7 mouse cellular contexts compared by ENCODE assay signal in the genomic region with DNA sequence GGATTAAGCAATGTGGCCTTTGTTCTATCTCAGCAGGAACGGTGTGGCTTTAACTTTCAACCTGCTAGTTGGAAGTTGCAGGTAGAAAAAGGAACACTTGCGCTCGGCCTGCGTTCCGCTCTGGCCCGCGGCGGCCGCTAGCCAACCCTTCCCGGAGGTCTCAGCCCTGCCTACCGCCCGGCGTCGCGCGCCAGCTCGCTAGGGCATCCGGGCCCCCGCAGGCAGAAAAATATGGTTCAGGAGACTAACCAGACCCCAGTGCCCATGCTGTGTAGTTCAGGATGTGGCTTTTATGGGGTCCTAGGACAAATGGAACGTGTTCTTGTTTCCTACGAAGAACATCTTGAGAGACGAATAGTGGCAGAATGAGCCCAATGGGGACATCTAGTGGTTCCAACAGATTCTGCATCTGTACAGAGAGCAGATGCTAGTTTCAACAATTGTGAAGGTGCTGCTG. TPM values are rescaled to one million over a fixed set of nuclear protein-coding genes. Genes with fewer than 3 reads are reported as not detected.
DNase-seq lines count a peak whose midpoint lies in the region; ATAC-seq and TF ChIP-seq lines count a peak whose summit lies in the region.

No protein-coding gene starts in this region.

- H3K4me2 ChIP-seq in forebrain, postnatal 0 days (ENCODE audit: low read depth), result peak overlapping the region; percentile 84
- H3K4me2 ChIP-seq in hindbrain, postnatal 0 days (ENCODE audit: low read depth, low read length), result peak overlapping the region; percentile 85

- ATAC-seq in forebrain, postnatal 0 days, result peak; percentile 94
- ATAC-seq in hindbrain, postnatal 0 days, result peak; percentile 88

- H3K36me3 ChIP-seq in forebrain, postnatal 0 days (ENCODE audit: insufficient read depth), result no peaks in the 10 kb centered on the region
- H3K36me3 ChIP-seq in hindbrain, postnatal 0 days (ENCODE audit: insufficient read depth, low read length), result no peaks in the 10 kb centered on the region

- WGBS in forebrain, postnatal 0 days, result under 1% methylated on average over 22 of the region's 22 CpGs
- WGBS in hindbrain, postnatal 0 days, result under 1% methylated on average over 22 of the region's 22 CpGs

- no peaks in the 10 kb centered on the region for H3K9me3 ChIP-seq in forebrain, postnatal 0 days (ENCODE audit: low read length)
- H3K9me3 ChIP-seq in hindbrain, postnatal 0 days (ENCODE audit: low read length), result no peaks in the 10 kb centered on the region

- peak; percentile 93 for DNase-seq in R1 (ENCODE audit: low read depth, low spot score)
- DNase-seq in cerebellum, adult 11-12 months, result peak; percentile 20
- DNase-seq in forebrain, postnatal 0 days, result peak; percentile 88
- peak; percentile 88 for DNase-seq in hindbrain, postnatal 0 days (ENCODE audit: low spot score)
- peak; percentile 58 to 60 for DNase-seq in left cerebral cortex, adult 18-20 months (ENCODE audit: low spot score in 2 of 2)
- peak; percentile 68 for DNase-seq in lung, postnatal 36 days
- peak; percentile 67 for DNase-seq in right cerebral cortex, adult 18-20 months

- peak overlapping the region; percentile 42 for H3K4me3 ChIP-seq in forebrain, postnatal 0 days (ENCODE audit: low read depth, low read length)
- H3K4me3 ChIP-seq in hindbrain, postnatal 0 days (ENCODE audit: low read length), result peak overlapping the region; percentile 43

- peak overlapping the region; percentile 56 for H3K9ac ChIP-seq in forebrain, postnatal 0 days
- peak overlapping the region; percentile 45 for H3K9ac ChIP-seq in hindbrain, postnatal 0 days (replicated peaks; ENCODE audit: low read length)

- no peak overlapping the region for H3K27ac ChIP-seq in forebrain, postnatal 0 days (ENCODE audit: low read depth, low read length)
- H3K27ac ChIP-seq in hindbrain, postnatal 0 days, result no peak overlapping the region

- no peaks in the 10 kb centered on the region for H3K27me3 ChIP-seq in forebrain, postnatal 0 days (ENCODE audit: insufficient read depth, low read length)
- H3K27me3 ChIP-seq in hindbrain, postnatal 0 days (ENCODE audit: insufficient read depth, low read length), result no peaks in the 10 kb centered on the region

- H3K4me1 ChIP-seq in forebrain, postnatal 0 days (ENCODE audit: insufficient read depth), result 0 out of 2 replicates have a peak, but pooled peaks cover 5% of the 10 kb centered on the region
- H3K4me1 ChIP-seq in hindbrain, postnatal 0 days (ENCODE audit: insufficient read depth, low read length), result no peaks in the 10 kb centered on the region

- TF ChIP-seq CTCF in forebrain, postnatal 0 days (IDR thresholded peaks at IDR 0.05; ENCODE audit: low read depth), result peak; percentile 91
- peak; percentile 89 for TF ChIP-seq CTCF in hindbrain, postnatal 0 days (IDR thresholded peaks at IDR 0.05; ENCODE audit: low read depth)

RNA-seq across cellular contexts. Expression of gene Gm281, which starts 12.6 kb away (rescaled TPM):
- not detected in 2 replicates for total RNA-seq in forebrain, postnatal 0 days (2014; rRNA removed)
- 0.06 and 0.11 TPM in 2 replicates for polyA plus RNA-seq in forebrain, postnatal 0 days (2015; fragmentation: Nextera tagmentation; extraction: Ambion mirVana)
- not detected in 2 replicates for total RNA-seq in hindbrain, postnatal 0 days (2014; rRNA removed)
- not detected in 2 replicates for polyA plus RNA-seq in hindbrain, postnatal 0 days (2015; fragmentation: Nextera tagmentation; extraction: Ambion mirVana)
- not detected for total RNA-seq in left cerebral cortex, adult 18-20 months (2021)

RNA-seq across cellular contexts. Expression of gene Atxn7, which starts 59.6 kb away (rescaled TPM):
- total RNA-seq in forebrain, postnatal 0 days (2014; rRNA removed), result 9.2 and 14.4 TPM in 2 replicates
- 1.0 and 2.2 TPM in 2 replicates for polyA plus RNA-seq in forebrain, postnatal 0 days (2015; fragmentation: Nextera tagmentation; extraction: Ambion mirVana)
- total RNA-seq in hindbrain, postnatal 0 days (2014; rRNA removed), result 9.4 and 11.7 TPM in 2 replicates
- 2.9 and 3.6 TPM in 2 replicates for polyA plus RNA-seq in hindbrain, postnatal 0 days (2015; fragmentation: Nextera tagmentation; extraction: Ambion mirVana)
- 10 to 100 TPM; 24.6 to 28.3 TPM for total RNA-seq in left cerebral cortex, adult 18-20 months (2021)

Comparison
In these comparisons a context has a peak if more than half of its experiments do, and no peak if none do; other contexts are left out.
1. DNase-seq: peak in every context shown above with its lines; median percentile 93 in R1; 88 in forebrain, postnatal 0 days; 88 in hindbrain, postnatal 0 days; 68 in lung, postnatal 36 days; 67 in right cerebral cortex, adult 18-20 months; 59 in left cerebral cortex, adult 18-20 months; 20 in cerebellum, adult 11-12 months.